Mouse (Mus musculus) forebrain, embryonic 14.5 days (tissue): Measurements from ENCODE around the gene S100a11. TPM values are rescaled to one million over a fixed set of nuclear protein-coding genes. Genes with fewer than 3 reads are reported as not detected.
A peak's percentile ranks its signal among the peaks of the same experiment; 100 is the strongest.

Experiments
- ATAC-seq: fragments of 200-750 bp; cut with Nextera tagmentation; 2 replicates; pipeline ENCODE4 v1.8.0; 2017; ENCODE audit warnings: mild to moderate bottlenecking, moderate library complexity
- DNase-seq: peaks from one replicate; pipeline ENCODE4 v3.0.0-alpha.2; 2015; ENCODE audit warnings: low spot score
- H3K27ac ChIP-seq: fragments of 300-500 bp; sonication (generic); 2 replicates; pipeline ENCODE4 v1.5.1; 2014; ENCODE audit warnings: low read depth, mild to moderate bottlenecking, control low read depth, low read length, moderate library complexity
- H3K27me3 ChIP-seq: fragments of 300-500 bp; sonication (generic); replicated peaks from 2 replicates; pipeline ENCODE4 v1.6.1; 2014; ENCODE audit warnings: low read length, control low read depth, mixed read lengths; ENCODE audit not compliant: control insufficient read depth, insufficient read depth
- H3K36me3 ChIP-seq: fragments of 300-500 bp; sonication (generic); 2 replicates; pipeline ENCODE4 v1.6.1; 2014; ENCODE audit warnings: low read length, control low read depth; ENCODE audit not compliant: control insufficient read depth, insufficient read depth
- H3K4me1 ChIP-seq: fragments of 300-500 bp; sonication (generic); 2 replicates; pipeline ENCODE4 v1.6.1; 2014; ENCODE audit warnings: antibody characterized with exemption, low read length, control low read depth; ENCODE audit not compliant: control insufficient read depth, insufficient read depth
- H3K4me2 ChIP-seq: fragments of 300-500 bp; sonication (generic); 2 replicates; pipeline ENCODE4 v1.6.1; 2014; ENCODE audit warnings: mild to moderate bottlenecking, control low read depth, low read length
- H3K4me3 ChIP-seq: fragments of 300-500 bp; sonication (generic); 2 replicates; pipeline ENCODE4 v1.5.1; 2014; ENCODE audit warnings: low read depth, low read length, control low read depth
- H3K9ac ChIP-seq: fragments of 300-500 bp; sonication (generic); 2 replicates; pipeline ENCODE4 v1.6.1; 2014; ENCODE audit warnings: mild to moderate bottlenecking, low read length, control low read depth, moderate library complexity
- H3K9me3 ChIP-seq: fragments of 300-500 bp; sonication (generic); replicated peaks from 2 replicates; pipeline ENCODE4 v1.6.1; 2016; ENCODE audit warnings: low read length, control low read depth, mixed read lengths; ENCODE audit not compliant: control insufficient read depth
- WGBS: fragments of 180-500 bp; shearing (Covaris S2); extraction: QIAGEN DNeasy Blood & Tissue Kit; methylation state at CpG from one replicate; pipeline ENCODE4 v1.1.7; 2014; 5-methylcytosine and 5-hydroxymethylcytosine counted together
- polyA plus RNA-seq: library from polyadenylated mRNA; unstranded; fragments of >200 nt; fragmentation: Nextera tagmentation; extraction: Ambion mirVana; gene quantifications from 2 replicates; pipeline ENCODE4 v1.2.1, GENCODE M21; 2014

S100a11 gene
- polyA plus RNA-seq, 1 experiment from 2014 or later: 148 TPM

GRCm38 (mm10) chr3:93553765-93554378 is 33.6 kb downstream of the S100a11 start:
- no peak for ATAC-seq
- Histone ChIP-seq H3K4me2 (no peak overlapping the region; the same call in 1 of the 2 replicates), H3K4me3 (no peak overlapping the region), H3K9ac (no peak overlapping the region), H3K9me3 (no peaks in the 10 kb centered on the region), H3K27ac (no peak overlapping the region), H3K36me3 (no peaks in the 10 kb centered on the region), H3K27me3 (no peaks in the 10 kb centered on the region), H3K4me1 (no peaks in the 10 kb centered on the region)
- DNase-seq: no peak
- WGBS: 71% methylated on average over 9 of the region's 9 CpGs

DNA sequence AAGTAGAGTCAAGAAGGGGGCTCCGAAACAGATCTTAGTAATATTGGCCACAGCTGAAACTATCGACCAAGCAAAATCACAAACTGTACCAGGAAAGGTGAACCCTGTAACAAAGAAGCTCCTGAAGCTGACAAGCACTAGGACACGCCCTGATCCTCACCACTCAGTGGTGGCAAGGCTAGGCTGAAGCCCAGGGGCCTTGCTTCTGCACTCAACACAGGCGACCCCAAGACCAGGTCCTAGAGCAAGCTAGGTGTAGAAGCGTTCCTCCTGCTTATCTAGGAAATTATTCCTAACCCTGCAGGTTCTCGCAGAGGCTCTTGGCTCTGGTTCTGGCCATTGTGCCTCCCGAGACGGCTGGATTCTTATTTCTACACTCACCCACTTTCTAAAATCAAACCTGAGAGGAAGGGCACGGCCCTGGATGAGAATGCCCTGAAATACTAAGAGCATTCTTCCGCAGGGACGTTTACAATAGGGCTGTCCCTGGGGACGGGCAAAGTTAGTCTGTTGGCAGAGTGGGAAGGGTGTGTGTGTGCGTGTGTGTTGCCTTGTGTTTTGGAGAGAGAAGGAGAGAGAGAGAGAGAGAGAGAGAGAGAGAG is 34.2 kb downstream of the S100a11 start:
- Histone ChIP-seq H3K27me3 (no peaks in the 10 kb centered on the region), H3K9ac (peak overlapping the region; percentile 67), H3K9me3 (no peaks in the 10 kb centered on the region), H3K4me2 (peak overlapping the region; percentile 89), H3K4me1 (no peaks in the 10 kb centered on the region), H3K4me3 (peak overlapping the region; percentile 49), H3K27ac (no peak overlapping the region), H3K36me3 (no peaks in the 10 kb centered on the region)
- WGBS: 24% methylated on average over 12 of the region's 13 CpGs
- DNase-seq (peak; percentile 14), ATAC-seq (peak; percentile 69)

DNA sequence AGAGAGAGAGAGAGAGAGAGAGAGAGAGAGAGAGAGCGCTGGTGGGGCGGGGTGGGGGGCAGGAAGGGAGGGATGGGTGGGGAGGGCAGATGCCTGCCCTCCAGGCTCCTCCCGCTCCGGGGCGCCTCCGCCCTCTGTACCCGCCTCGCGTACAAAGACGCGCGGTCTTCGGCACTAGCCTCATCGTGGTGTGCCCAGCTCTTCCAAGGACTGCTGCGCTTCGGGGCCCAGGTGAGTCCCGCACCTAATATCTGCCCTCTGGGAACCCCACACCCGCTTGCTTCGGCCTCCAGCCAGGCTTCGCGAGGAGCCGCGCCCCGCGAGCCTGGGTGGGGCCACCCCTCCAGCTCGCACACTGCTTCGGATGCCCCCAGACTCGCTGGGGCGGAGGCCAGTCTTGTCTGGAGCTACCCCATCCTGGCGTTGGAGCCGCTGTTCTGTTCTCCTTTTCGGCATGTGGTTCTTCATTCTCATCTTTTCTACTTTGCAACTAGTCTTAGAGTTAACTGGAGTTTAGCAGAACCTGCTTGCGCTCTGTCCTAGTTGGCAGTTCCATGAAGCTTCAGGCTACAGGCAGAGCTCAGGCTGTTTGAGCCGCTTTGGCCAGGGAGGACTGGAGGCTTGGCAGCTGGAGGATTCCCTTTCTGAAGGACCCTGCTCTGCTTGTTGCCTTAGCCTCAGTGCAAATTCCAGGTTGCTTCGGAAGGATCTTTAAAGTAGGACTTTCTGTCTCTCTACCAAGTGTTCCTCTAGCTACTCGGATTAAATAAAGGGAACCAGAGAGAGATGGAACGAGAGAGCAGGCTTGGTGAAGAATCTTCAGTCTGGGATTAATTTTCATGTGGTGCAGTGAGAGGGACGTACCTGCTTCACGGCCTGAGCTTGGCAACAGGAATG is 34.9 kb downstream of the S100a11 start, which contains the start of gene S100a10:
S100a10 (plus strand) TSS at position 100 of the 897 bp plus-strand sequence.
- Histone ChIP-seq H3K27ac (no peak within 1 kb of the TSS), H3K4me1 (no peaks in the 10 kb centered on the region), H3K27me3 (no peaks in the 10 kb centered on the region), H3K4me3 (peak within 1 kb of the TSS; percentile 49), H3K9me3 (no peaks in the 10 kb centered on the region), H3K36me3 (no peaks in the 10 kb centered on the region), H3K9ac (peak within 1 kb of the TSS; percentile 67), H3K4me2 (peak within 1 kb of the TSS; percentile 89)
- 5% methylated on average over 25 of the region's 39 CpGs for WGBS
- peak; percentile 48 for DNase-seq
- ATAC-seq: peak; percentile 91

DNA sequence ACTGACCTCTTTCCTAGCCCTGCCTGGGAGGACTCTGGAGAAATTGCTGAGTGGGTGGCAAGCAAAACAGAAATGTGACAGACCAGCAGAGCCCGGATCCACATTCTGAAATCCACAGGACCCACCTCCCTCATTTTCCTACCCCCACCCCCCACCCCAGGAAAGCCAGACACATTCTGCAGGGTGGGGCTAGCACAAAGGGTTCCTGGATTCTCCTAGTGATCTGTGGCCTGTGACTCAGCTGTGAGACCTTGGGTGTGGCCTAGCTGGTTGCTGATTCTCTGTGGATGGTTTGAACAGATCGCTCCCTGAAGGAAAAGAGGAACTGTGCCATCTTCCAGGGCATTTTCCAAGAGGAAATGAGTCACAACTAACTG is 35.6 kb downstream of the S100a11 start:
- Histone ChIP-seq H3K36me3 (no peaks in the 10 kb centered on the region), H3K27me3 (no peaks in the 10 kb centered on the region), H3K9ac (no peak overlapping the region; the same call in 1 of the 2 replicates), H3K4me3 (peak overlapping the region; percentile 49; the same call in 1 of the 2 replicates), H3K9me3 (no peaks in the 10 kb centered on the region), H3K27ac (no peak overlapping the region), H3K4me2 (peak overlapping the region; percentile 89), H3K4me1 (no peaks in the 10 kb centered on the region)
- ATAC-seq (0 out of 2 replicates have a peak, but pooled peaks have one; percentile 8), DNase-seq (no peak)
- 39% methylated on average over 2 of the region's 2 CpGs for WGBS

DNA sequence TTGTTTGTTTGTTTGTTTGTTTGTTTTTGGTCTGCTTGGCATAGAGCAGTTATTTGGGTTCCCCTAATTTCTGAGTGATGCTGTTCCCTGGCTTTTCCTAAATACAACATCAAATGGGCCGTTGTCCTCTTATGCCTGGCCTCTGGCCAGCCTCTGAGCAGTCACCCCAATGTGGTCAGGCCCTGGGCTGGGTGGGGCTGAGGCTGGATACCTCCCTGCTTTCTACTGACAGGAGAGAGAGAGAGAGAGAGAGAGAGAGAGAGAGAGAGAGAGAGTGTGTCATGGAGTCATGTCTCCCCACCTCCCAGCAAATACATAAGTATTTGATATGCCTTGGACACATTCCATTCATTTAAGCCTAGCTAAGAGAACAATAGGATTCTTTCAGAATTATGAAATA is 36.3 kb downstream of the S100a11 start:
- ATAC-seq (no peak), DNase-seq (no peak)
- WGBS: 79% methylated on average over 1 of the region's 1 CpGs
- no peaks in the 10 kb centered on the region for H3K9me3 ChIP-seq
- no peaks in the 10 kb centered on the region for H3K36me3 ChIP-seq
- H3K9ac ChIP-seq: no peak overlapping the region
- H3K4me2 ChIP-seq: no peak overlapping the region
- H3K4me3 ChIP-seq: no peak overlapping the region
- H3K27ac ChIP-seq: no peak overlapping the region
- H3K4me1 ChIP-seq: no peaks in the 10 kb centered on the region
- H3K27me3 ChIP-seq: no peaks in the 10 kb centered on the region

DNA sequence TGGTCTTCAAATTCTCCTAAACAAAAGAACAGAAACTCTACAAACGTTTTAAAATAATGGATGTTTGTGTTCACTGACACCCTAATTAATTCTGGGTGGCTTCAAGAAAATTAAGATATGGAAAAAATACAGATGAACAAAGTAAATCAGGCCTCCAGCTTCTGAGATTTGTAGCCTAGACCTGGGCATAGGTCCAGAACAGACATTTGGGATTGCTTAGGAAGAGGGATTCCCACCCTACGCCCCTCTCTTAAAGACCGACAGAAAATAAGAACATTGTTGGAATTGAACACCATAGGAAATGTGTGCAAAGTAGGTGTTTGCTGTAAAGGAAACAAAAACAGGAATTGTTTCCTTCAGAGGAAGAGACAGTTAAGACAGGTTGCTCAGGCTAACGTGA is 37.2 kb downstream of the S100a11 start:
- Histone ChIP-seq H3K4me1 (no peaks in the 10 kb centered on the region), H3K4me2 (no peak overlapping the region), H3K27ac (no peak overlapping the region), H3K36me3 (no peaks in the 10 kb centered on the region), H3K9ac (no peak overlapping the region), H3K9me3 (no peaks in the 10 kb centered on the region), H3K4me3 (no peak overlapping the region), H3K27me3 (no peaks in the 10 kb centered on the region)
- 62% methylated on average over 4 of the region's 4 CpGs for WGBS
- DNase-seq: no peak
- ATAC-seq: no peak

- WGBS: 96% methylated on average over 6 of the region's 6 CpGs
- no peak overlapping the region for H3K9ac ChIP-seq
- H3K4me2 ChIP-seq: no peak overlapping the region
- DNase-seq: no peak
- H3K4me3 ChIP-seq: no peak overlapping the region
- H3K27ac ChIP-seq: no peak overlapping the region
- H3K36me3 ChIP-seq: no peaks in the 10 kb centered on the region
- no peaks in the 10 kb centered on the region for H3K4me1 ChIP-seq
- H3K9me3 ChIP-seq: no peaks in the 10 kb centered on the region
- H3K27me3 ChIP-seq: no peaks in the 10 kb centered on the region
- no peak for ATAC-seq
These were observed 39.7 kb downstream of the S100a11 start for GRCm38 (mm10) chr3:93559961-93560360.

GRCm38 (mm10) chr3:93562372-93562771 is 42.1 kb downstream of the S100a11 start:
- Histone ChIP-seq H3K36me3 (no peaks in the 10 kb centered on the region), H3K27ac (no peak overlapping the region), H3K4me3 (no peak overlapping the region), H3K4me2 (no peak overlapping the region), H3K4me1 (no peaks in the 10 kb centered on the region), H3K9me3 (no peaks in the 10 kb centered on the region), H3K9ac (no peak overlapping the region), H3K27me3 (no peaks in the 10 kb centered on the region)
- DNase-seq: no peak
- 93% methylated on average over 2 of the region's 2 CpGs for WGBS
- ATAC-seq: no peak
